Mouse (Mus musculus) stomach, postnatal 0 days (tissue): ENCODE measurements at regions not wholly inside any gene's neighbourhood (a gene's known extent, or its start where the extent isn't known, plus 50 kb on each side); places are given as distances from the start of the nearest gene placed in this dataset.
"Not testable (repeated sequence)": the region's sequence is repeated elsewhere in the genome, so short reads cannot be mapped to it uniquely, and the experiment has no call there.

ENCODE experiments used
- ATAC-seq: fragments of 200-750 bp; cut with Nextera tagmentation; 2 replicates; pipeline ENCODE4 v1.8.0; 2017; ENCODE audit not compliant: low FRiP score, low TSS enrichment
- DNase-seq: peaks from one replicate; pipeline ENCODE4 v3.0.0-alpha.2; 2016; ENCODE audit warnings: low spot score
- H3K27ac ChIP-seq: fragments of 300-500 bp; sonication (generic); replicated peaks from 2 replicates; pipeline ENCODE4 v1.5.1; 2014; ENCODE audit warnings: mild to moderate bottlenecking, control low read depth
- H3K27me3 ChIP-seq: fragments of 300-500 bp; sonication (generic); 2 replicates; pipeline ENCODE4 v1.6.1; 2014; ENCODE audit warnings: low read length; ENCODE audit not compliant: control insufficient read depth, insufficient read depth
- H3K36me3 ChIP-seq: fragments of 300-500 bp; sonication (generic); 2 replicates; pipeline ENCODE4 v1.6.1; 2014; ENCODE audit warnings: low read length, mixed read lengths; ENCODE audit not compliant: control insufficient read depth, insufficient read depth
- H3K4me1 ChIP-seq: fragments of 300-500 bp; sonication (generic); replicated peaks from 2 replicates; pipeline ENCODE4 v1.6.1; 2014; ENCODE audit warnings: antibody characterized with exemption; ENCODE audit not compliant: control insufficient read depth, insufficient read depth
- H3K4me2 ChIP-seq: fragments of 300-500 bp; sonication (generic); replicated peaks from 2 replicates; pipeline ENCODE4 v1.6.1; 2014; ENCODE audit warnings: low read depth, mild to moderate bottlenecking, control low read depth, moderate library complexity
- H3K4me3 ChIP-seq: fragments of 300-500 bp; sonication (generic); 2 replicates; pipeline ENCODE4 v1.5.1; 2014; ENCODE audit warnings: low read depth, low read length, control low read depth
- H3K9ac ChIP-seq: fragments of 300-500 bp; sonication (generic); 2 replicates; pipeline ENCODE4 v1.6.1; 2014; ENCODE audit warnings: mild to moderate bottlenecking, low read length, control low read depth, mixed read lengths
- H3K9me3 ChIP-seq: fragments of 300-500 bp; sonication (generic); 2 replicates; pipeline ENCODE4 v1.6.1; 2016; ENCODE audit warnings: low read length; ENCODE audit not compliant: control insufficient read depth
- CTCF ChIP-seq: IDR thresholded peaks from 2 replicates; pipeline ENCODE4 v1.5.1; 2016; ENCODE audit warnings: antibody characterized with exemption, low read depth, mild to moderate bottlenecking, moderate library complexity
- EP300 ChIP-seq: optimal IDR thresholded peaks from 2 replicates; pipeline ENCODE3; 2016; ENCODE audit warnings: antibody characterized with exemption
- WGBS: fragments of 180-500 bp; shearing (Covaris S2); extraction: QIAGEN DNeasy Blood & Tissue Kit; methylation state at CpG from one replicate; pipeline ENCODE4 v1.1.7; 2014; 5-methylcytosine and 5-hydroxymethylcytosine counted together

DNA sequence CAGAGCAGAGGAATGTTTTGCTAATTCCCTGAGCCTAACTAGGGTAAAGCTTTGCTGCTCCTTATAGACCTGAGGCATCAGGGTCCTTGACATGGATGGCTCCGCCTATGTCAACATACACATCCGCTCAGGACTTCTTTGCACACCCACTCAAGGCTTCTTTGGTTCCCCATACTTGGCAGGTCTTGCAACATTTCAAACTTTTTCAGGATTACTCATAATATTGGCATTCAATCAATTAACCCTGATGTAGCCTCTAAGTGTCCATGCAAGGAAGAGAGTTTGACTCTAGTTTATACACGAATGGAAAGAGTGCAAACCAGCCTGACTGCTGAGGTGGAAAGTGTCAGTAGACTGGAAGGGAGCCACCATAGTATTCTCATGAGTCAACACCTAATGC, 93.2 kb upstream of the Slc25a13 start:
- H3K4me3 ChIP-seq: no peak overlapping the region
- no peaks in the 10 kb centered on the region for H3K9me3 ChIP-seq
- no peak overlapping the region for H3K9ac ChIP-seq
- ATAC-seq: no peak; the same call in 1 of the 2 replicates
- TF ChIP-seq EP300: no peak
- H3K27me3 ChIP-seq: no peaks in the 10 kb centered on the region
- no peak overlapping the region for H3K27ac ChIP-seq
- H3K36me3 ChIP-seq: no peaks in the 10 kb centered on the region
- no peak for DNase-seq
- H3K4me2 ChIP-seq: no peak overlapping the region
- no peaks in the 10 kb centered on the region for H3K4me1 ChIP-seq
- WGBS: 61% methylated on average over 3 of the region's 3 CpGs

DNA sequence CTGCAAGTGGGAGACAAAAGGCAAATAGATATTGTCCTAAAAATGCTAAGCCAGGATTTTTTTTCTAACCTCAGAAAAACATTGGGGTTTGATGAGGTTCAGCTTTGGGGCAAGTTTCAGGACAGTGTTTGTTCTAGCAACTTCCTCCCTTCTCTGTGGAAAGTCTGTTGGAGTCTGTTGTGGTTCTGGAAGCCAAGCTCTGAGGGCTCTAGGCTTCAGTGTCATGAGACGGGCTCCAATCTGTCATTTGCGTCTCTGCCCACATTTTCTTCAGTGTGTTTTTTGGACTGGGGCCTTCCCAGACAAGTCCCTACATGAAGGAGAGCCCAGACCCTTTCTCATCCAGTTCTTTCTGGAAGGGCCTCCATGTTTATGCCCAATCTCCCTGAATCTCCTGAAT, 90.6 kb upstream of the Slc25a13 start:
- Histone ChIP-seq H3K4me3 (no peak overlapping the region), H3K36me3 (no peaks in the 10 kb centered on the region), H3K27me3 (no peaks in the 10 kb centered on the region), H3K27ac (no peak overlapping the region), H3K9me3 (no peaks in the 10 kb centered on the region), H3K4me1 (no peaks in the 10 kb centered on the region), H3K4me2 (no peak overlapping the region), H3K9ac (no peak overlapping the region)
- WGBS: 65% methylated on average over 2 of the region's 2 CpGs
- no peak for ATAC-seq
- DNase-seq: no peak
- TF ChIP-seq EP300 (no peak), CTCF (no peak)

DNA sequence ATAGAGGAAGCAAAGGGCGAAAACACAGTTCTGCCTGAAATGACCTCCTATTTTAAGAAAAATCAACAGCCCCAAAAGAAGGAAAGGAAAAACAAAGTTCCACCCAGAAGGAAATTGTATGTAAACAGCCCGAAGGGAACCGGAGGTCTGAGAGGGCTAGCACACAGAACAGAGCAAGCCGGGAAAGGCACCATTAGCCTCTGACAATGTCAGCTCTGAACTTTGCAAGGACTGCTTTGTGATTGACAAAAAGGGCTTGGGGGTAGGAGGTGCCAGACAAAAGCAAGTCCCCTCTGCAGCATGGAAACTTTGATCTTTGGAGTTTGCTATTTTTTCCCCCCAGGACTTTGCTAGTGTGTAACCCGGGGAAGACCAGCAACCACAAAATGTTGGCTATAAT, 86.8 kb upstream of the Slc25a13 start:
- Histone ChIP-seq H3K27me3 (no peaks in the 10 kb centered on the region), H3K4me3 (no peak overlapping the region), H3K9ac (no peak overlapping the region), H3K27ac (no peak overlapping the region), H3K9me3 (no peaks in the 10 kb centered on the region), H3K36me3 (no peaks in the 10 kb centered on the region), H3K4me1 (no peaks in the 10 kb centered on the region), H3K4me2 (no peak overlapping the region)
- TF ChIP-seq EP300 (no peak), CTCF (no peak)
- ATAC-seq (no peak), DNase-seq (no peak)
- 46% methylated on average over 5 of the region's 5 CpGs for WGBS

DNA sequence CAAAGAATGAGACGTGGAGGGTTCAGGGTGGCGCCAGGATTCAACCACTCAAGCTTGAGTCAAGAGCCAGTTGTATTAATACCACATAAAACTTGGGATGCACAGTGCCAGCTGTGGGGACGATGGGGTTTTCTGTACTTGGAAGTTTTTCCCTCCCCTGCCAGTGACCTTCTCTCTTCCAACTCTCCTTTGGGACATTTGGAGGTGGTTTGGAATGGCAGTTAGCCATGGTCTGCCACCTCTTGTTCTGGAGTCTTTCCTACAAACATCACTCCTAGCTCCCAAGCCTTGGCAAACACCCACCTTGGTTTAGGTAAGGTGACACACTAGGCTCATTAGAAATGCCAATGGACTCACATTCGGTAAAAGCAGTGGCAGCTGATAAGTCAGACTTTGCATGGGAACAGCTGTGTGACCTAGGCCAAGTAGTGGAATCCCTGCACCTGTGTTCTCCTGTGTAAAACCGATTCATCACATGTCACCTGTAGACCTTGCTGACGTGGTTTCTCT, 84.1 kb upstream of the Slc25a13 start:
- no peak for TF ChIP-seq CTCF
- TF ChIP-seq EP300: no peak
- Histone ChIP-seq H3K27me3 (no peaks in the 10 kb centered on the region), H3K4me3 (no peak overlapping the region), H3K4me2 (no peak overlapping the region), H3K27ac (no peak overlapping the region), H3K4me1 (no peaks in the 10 kb centered on the region), H3K36me3 (no peaks in the 10 kb centered on the region), H3K9ac (no peak overlapping the region), H3K9me3 (no peaks in the 10 kb centered on the region)
- 81% methylated on average over 6 of the region's 6 CpGs for WGBS
- no peak for DNase-seq
- ATAC-seq: no peak

DNA sequence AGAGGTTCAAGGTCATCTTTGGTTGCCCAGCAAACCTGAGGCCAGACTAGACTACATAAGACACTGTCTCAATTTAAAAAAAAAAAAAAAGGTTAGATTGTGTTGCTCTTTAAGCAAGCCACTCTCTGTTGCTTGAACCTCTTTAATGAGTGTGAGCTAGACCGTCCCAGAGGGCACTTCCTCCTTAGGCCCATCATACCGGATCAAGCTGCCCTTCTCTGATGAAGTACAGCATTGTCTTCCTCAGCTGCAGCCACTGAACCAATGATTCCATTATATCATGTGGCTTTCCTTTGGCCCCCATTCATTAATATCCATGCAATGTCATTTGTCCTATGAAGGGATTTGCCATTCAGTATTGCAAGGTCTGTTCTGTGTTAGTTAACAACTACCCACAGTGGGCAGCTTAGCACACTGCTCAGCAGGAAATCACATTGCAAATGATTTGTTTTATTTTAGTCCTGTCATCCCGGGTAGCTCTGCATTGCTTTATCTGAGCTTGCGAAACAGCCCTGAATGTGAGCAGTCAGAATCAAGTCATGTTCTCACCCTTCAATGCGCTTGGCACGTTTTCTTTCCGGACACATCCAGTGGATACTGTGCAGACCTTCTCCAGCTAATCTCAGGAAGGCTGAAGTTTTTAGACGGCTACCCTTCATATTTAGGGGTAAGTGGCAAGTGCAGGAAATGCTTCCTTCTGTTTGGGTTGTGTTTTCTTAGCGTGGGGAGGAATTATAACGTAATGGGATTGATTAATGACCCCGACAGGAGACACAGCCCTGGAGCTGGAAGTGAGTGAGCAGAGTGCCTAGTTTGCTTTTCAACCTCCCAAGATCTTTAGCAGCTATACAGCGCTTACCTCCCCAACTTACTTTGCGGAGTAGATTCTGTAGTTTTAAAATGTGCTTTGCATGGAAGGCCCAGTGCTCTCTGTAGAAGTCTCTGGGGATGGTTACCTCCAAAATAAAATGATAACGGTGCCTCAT, 82.2 kb upstream of the Slc25a13 start:
- no peak overlapping the region for H3K4me2 ChIP-seq
- no peaks in the 10 kb centered on the region for H3K9me3 ChIP-seq
- no peaks in the 10 kb centered on the region for H3K4me1 ChIP-seq
- no peak for TF ChIP-seq EP300
- no peak for TF ChIP-seq CTCF
- no peak; the same call in 1 of the 2 replicates for ATAC-seq
- 44% methylated on average over 14 of the region's 14 CpGs for WGBS
- no peaks in the 10 kb centered on the region for H3K36me3 ChIP-seq
- peak; percentile 16 for DNase-seq
- H3K27ac ChIP-seq: no peak overlapping the region
- no peak overlapping the region for H3K9ac ChIP-seq
- H3K4me3 ChIP-seq: no peak overlapping the region
- no peaks in the 10 kb centered on the region for H3K27me3 ChIP-seq

DNA sequence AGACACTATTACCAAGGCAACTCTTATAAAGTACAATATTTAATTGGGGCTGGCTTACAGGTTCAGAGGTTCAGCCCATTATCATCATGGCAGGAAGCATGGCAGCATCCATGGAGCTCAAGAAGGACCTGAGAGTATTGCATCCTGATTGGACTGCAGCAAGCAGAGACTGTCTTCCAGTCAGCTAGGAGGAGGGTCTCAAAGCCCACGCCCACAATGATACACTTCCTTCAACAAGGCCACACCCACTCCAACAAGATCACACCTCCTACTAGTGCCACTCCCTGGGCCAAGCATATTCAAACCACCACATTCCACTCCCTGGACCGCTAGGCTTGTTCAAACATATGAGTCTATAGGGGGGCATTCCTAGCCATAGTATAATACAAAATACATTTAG, 78.6 kb upstream of the Slc25a13 start:
- H3K4me2 ChIP-seq, DNase-seq, H3K4me3 ChIP-seq, H3K27ac ChIP-seq, ATAC-seq, H3K9me3 ChIP-seq, H3K9ac ChIP-seq, H3K36me3 ChIP-seq, H3K27me3 ChIP-seq, H3K4me1 ChIP-seq: not testable (repeated sequence)
- 76% methylated on average over 2 of the region's 2 CpGs for WGBS
